Mouse (Mus musculus): Measurements from ENCODE around the gene Dync1i2. TPM values are rescaled to one million over a fixed set of nuclear protein-coding genes. Genes with fewer than 3 reads are reported as not detected.

Dync1i2 gene
- 184 and 211 TPM in 2 replicates for polyA plus RNA-seq (2015; fragmentation: Nextera tagmentation; extraction: Ambion mirVana)

GRCm38 (mm10) chr2:71211591-71212359, at the start of gene Dync1i2:
TSS of gene Dync1i2 (plus strand) at chr2:71211706.
- H3K4me3 ChIP-seq (replicated peaks), result peak within 1 kb of the TSS; percentile 94
- peak; percentile 100 for ATAC-seq
- WGBS, result under 1% methylated on average over 57 of the region's 57 CpGs
- H3K27ac ChIP-seq, result peak within 1 kb of the TSS; percentile 90
- H3K4me1 ChIP-seq (replicated peaks), result peaks cover 24% of the 10 kb centered on the region
- peaks cover 20% of the 10 kb centered on the region for H3K36me3 ChIP-seq
- H3K27me3 ChIP-seq, result no peaks in the 10 kb centered on the region
- peak within 1 kb of the TSS; percentile 94 for H3K9ac ChIP-seq (replicated peaks)
- H3K4me2 ChIP-seq (replicated peaks), result peak within 1 kb of the TSS; percentile 66
- H3K9me3 ChIP-seq, result no peaks in the 10 kb centered on the region

DNA sequence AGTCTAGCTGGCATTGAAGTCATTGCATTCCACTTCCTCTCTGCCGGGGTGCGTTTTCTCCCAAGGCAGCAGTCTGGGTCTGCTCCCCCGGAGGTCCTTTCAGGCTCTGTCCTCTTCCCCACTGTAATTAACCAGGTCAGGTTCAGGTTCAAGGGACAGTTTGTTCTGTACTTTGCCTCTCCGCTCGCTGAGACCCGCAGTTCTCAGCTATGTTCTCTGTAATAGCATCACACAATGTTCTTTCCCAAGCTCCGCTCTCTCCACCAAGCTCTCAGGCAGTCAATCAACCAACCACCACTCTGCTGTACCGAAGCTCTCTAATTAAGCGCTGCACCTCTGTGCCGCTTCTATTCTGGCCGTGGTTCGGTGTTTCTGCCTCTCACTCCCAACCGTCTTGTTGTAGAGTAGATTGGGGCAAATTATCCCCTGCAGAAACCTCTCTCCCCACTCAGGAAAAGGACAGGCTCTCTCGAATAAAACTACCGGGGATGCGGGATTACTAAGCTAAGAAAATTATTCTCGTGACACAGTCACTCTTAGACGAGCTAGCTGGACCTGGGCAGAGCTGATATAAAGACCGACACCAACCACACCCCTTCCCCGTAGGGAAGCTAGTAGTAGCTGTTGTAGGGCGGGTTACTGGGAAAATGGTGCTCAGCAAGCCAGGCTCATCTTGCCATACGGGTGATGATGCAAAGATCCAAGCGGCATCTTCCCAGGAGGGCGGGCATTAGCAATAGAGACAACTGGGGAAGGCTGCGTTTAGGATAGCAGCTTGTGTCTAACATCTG, 48.5 kb upstream of the Dync1i2 start:
- Histone ChIP-seq H3K9ac (replicated peaks) (no peak overlapping the region), H3K4me3 (replicated peaks) (no peak overlapping the region), H3K9me3 (no peaks in the 10 kb centered on the region), H3K27ac (no peak overlapping the region), H3K27me3 (no peaks in the 10 kb centered on the region), H3K4me1 (replicated peaks) (peaks cover 11% of the 10 kb centered on the region), H3K36me3 (no peaks in the 10 kb centered on the region), H3K4me2 (replicated peaks) (no peak overlapping the region)
- no peak for ATAC-seq
- 80% methylated on average over 25 of the region's 25 CpGs for WGBS

- Histone ChIP-seq H3K4me2 (replicated peaks) (no peak overlapping the region), H3K36me3 (no peaks in the 10 kb centered on the region), H3K4me3 (replicated peaks) (no peak overlapping the region), H3K4me1 (replicated peaks) (peaks cover 14% of the 10 kb centered on the region), H3K9me3 (no peaks in the 10 kb centered on the region), H3K27ac (no peak overlapping the region), H3K9ac (replicated peaks) (no peak overlapping the region), H3K27me3 (no peaks in the 10 kb centered on the region)
- ATAC-seq, result no peak
- WGBS, result 85% methylated on average over 4 of the region's 4 CpGs
Observed at GRCm38 (mm10) chr2:71167211-71167610, 44.3 kb upstream of the Dync1i2 start.

DNA sequence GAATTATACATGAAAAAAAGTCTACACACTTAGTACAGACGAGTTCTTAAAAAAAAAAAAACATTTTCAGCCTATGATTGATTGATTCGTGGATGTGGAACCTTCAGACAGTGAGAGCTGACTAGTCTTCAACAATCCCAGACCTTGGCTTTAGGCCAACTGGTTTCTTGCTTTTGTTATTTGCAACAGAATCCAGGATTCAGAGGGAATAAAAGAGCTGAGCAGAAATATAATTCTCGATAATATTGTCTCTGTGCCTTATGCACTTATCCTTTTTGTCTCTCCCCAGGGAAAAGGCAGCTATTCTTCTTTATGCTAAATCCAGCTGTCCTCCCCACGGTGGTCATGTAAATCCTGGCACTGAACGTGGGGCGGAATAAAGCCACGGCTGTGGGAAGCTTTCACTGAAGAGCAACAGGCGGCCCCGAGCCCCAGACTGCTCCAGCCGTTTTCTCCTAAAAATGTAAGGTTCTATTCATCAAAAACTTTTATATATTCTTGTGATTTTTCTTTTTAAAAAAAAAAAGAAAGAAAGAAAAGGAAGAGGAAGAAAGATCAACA, 43.0 kb upstream of the Dync1i2 start:
- WGBS, result 12% methylated on average over 10 of the region's 10 CpGs
- peaks cover 14% of the 10 kb centered on the region for H3K4me1 ChIP-seq (replicated peaks)
- H3K4me3 ChIP-seq (replicated peaks), result no peak overlapping the region
- no peaks in the 10 kb centered on the region for H3K36me3 ChIP-seq
- ATAC-seq, result peak; percentile 65
- H3K9me3 ChIP-seq, result no peaks in the 10 kb centered on the region
- peak overlapping the region; percentile 4 for H3K27ac ChIP-seq
- H3K4me2 ChIP-seq (replicated peaks), result no peak overlapping the region; the same call in 1 of the 2 replicates
- no peak overlapping the region for H3K9ac ChIP-seq (replicated peaks)
- H3K27me3 ChIP-seq, result no peaks in the 10 kb centered on the region

- no peak overlapping the region for H3K9ac ChIP-seq (replicated peaks)
- H3K27ac ChIP-seq, result no peak overlapping the region
- no peaks in the 10 kb centered on the region for H3K9me3 ChIP-seq
- H3K4me1 ChIP-seq (replicated peaks), result peaks cover 14% of the 10 kb centered on the region
- H3K4me2 ChIP-seq (replicated peaks), result no peak overlapping the region
- ATAC-seq, result no peak
- H3K36me3 ChIP-seq, result no peaks in the 10 kb centered on the region
- 54% methylated on average over 3 of the region's 3 CpGs for WGBS
- H3K27me3 ChIP-seq, result no peaks in the 10 kb centered on the region
- no peak overlapping the region for H3K4me3 ChIP-seq (replicated peaks)
Observed at GRCm38 (mm10) chr2:71173031-71173430, 38.5 kb upstream of the Dync1i2 start.

DNA sequence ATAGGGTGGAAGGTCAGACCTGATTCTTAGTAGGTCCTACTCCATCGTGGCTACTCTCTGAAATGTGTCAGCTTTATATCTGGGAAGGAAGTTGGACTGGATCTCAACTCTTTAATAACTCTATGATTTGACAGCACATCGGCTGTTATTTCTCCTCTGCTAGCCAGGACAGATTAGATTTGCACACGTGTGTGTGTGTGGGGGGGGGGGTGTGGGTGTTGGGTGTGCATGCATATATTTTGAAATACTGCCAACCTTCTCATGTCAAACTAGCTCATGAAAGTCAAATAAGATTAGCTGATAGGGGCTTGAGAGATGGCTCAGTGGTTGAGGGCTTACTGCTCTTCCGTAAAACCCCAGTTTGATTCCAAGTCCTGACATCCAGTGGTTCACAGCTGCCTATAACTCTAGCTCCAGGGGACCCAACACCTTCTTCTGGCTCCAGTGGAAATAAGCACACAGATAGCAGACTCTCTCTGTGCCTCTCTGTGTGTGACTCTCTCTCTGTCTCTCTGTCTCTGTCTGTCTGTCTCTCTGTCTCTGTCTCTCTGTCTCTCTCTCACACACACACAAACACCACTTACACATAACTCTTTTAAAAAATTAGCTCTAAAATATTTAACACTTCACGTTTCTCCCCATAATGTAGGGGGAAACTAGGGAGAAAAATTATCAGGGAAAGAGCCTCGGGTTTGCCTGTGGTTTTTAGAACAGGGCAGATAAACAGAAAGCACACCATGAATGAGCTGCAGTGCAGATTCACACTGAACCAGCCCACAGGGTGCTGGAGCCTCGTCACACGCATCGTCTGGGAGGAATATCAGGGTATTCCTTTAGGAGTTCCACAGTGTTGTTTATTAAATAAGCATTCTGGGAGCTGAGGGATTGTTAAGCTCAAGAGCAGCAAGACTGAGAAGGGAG, 34.9 kb upstream of the Dync1i2 start:
- ATAC-seq, result no peak
- H3K4me2 ChIP-seq (replicated peaks), result no peak overlapping the region
- H3K9ac ChIP-seq (replicated peaks), result no peak overlapping the region
- H3K9me3 ChIP-seq, result no peaks in the 10 kb centered on the region
- no peak overlapping the region for H3K27ac ChIP-seq
- H3K36me3 ChIP-seq, result no peaks in the 10 kb centered on the region
- no peak overlapping the region for H3K4me3 ChIP-seq (replicated peaks)
- 64% methylated on average over 9 of the region's 9 CpGs for WGBS
- H3K4me1 ChIP-seq (replicated peaks), result no peaks in the 10 kb centered on the region
- H3K27me3 ChIP-seq, result no peaks in the 10 kb centered on the region

- no peaks in the 10 kb centered on the region for H3K27me3 ChIP-seq
- WGBS, result 65% methylated on average over 1 of the region's 1 CpGs
- no peaks in the 10 kb centered on the region for H3K9me3 ChIP-seq
- no peak for ATAC-seq
- H3K4me3 ChIP-seq (replicated peaks), result no peak overlapping the region
- H3K27ac ChIP-seq, result no peak overlapping the region
- no peaks in the 10 kb centered on the region for H3K36me3 ChIP-seq
- H3K9ac ChIP-seq (replicated peaks), result no peak overlapping the region
- H3K4me2 ChIP-seq (replicated peaks), result no peak overlapping the region
- no peaks in the 10 kb centered on the region for H3K4me1 ChIP-seq (replicated peaks)
Observed at GRCm38 (mm10) chr2:71177250-71177615, 34.3 kb upstream of the Dync1i2 start.

GRCm38 (mm10) chr2:71177760-71178159, 33.7 kb upstream of the Dync1i2 start:
- WGBS, result 98% methylated on average over 1 of the region's 1 CpGs
- no peak overlapping the region for H3K27ac ChIP-seq
- ATAC-seq, result no peak
- no peaks in the 10 kb centered on the region for H3K4me1 ChIP-seq (replicated peaks)
- H3K4me3 ChIP-seq (replicated peaks), result no peak overlapping the region
- H3K9me3 ChIP-seq, result no peaks in the 10 kb centered on the region
- no peak overlapping the region for H3K9ac ChIP-seq (replicated peaks)
- H3K36me3 ChIP-seq, result no peaks in the 10 kb centered on the region
- no peaks in the 10 kb centered on the region for H3K27me3 ChIP-seq
- no peak overlapping the region for H3K4me2 ChIP-seq (replicated peaks)

DNA sequence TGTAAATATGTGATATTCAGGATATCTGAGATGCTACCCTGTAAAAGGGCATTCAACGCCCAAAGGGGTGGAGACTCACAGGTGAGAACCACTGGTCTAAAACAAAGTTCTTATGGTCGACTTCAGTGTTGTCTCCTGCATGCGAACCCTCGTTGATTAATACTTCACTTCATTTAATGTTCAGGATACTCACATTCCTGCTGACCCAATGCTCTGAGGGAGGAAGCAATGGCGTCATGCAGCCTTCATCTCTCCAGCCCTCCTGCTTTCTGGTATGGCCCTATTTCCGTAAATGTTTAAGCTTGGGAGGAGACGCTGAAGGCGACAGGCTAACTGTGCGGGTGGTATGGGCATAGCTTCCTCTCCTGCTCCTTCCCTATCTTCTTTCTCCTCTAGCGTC, 31.8 kb upstream of the Dync1i2 start:
- H3K4me1 ChIP-seq (replicated peaks), result no peaks in the 10 kb centered on the region
- H3K27ac ChIP-seq, result no peak overlapping the region
- H3K27me3 ChIP-seq, result no peaks in the 10 kb centered on the region
- H3K9me3 ChIP-seq, result no peaks in the 10 kb centered on the region
- H3K4me3 ChIP-seq (replicated peaks), result no peak overlapping the region
- no peak overlapping the region for H3K9ac ChIP-seq (replicated peaks)
- H3K36me3 ChIP-seq, result no peaks in the 10 kb centered on the region
- no peak overlapping the region for H3K4me2 ChIP-seq (replicated peaks)
- 94% methylated on average over 10 of the region's 10 CpGs for WGBS
- ATAC-seq, result no peak

DNA sequence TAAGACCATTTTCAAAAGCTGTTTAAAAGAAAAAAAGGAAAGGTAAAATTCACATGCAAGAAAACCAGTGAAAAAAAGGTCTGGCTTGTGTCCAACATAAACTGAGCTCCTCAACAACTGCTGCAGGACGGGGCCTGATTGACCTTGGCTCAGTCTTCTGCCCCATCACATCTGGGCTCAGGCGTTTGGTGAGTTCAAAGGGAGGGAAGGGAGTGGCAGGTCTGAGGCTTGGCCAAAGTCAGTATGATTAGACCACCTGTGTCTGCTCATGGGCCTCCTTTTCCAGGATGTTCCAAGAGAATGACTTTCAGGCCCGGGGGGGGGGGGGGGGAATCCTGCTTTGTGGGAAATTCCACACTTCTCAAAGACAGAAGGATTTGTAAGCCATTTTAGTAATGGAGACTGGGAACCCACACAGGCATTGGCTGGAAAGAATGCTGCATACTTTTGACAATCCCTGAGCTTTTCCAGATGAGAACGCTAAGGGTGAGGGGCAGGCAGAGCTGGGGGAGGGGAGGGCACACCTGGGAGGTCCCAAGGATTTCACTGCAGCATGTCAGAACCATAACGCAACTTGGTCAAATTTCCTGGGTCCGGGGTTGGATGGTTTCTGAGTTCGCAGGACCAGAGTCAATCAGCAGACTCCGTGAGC, 30.8 kb upstream of the Dync1i2 start:
- 64% methylated on average over 8 of the region's 8 CpGs for WGBS
- no peak overlapping the region for H3K4me3 ChIP-seq (replicated peaks)
- no peak overlapping the region for H3K27ac ChIP-seq
- no peaks in the 10 kb centered on the region for H3K36me3 ChIP-seq
- no peak overlapping the region for H3K4me2 ChIP-seq (replicated peaks)
- no peak for ATAC-seq
- H3K9ac ChIP-seq (replicated peaks), result no peak overlapping the region
- H3K4me1 ChIP-seq (replicated peaks), result no peaks in the 10 kb centered on the region
- H3K9me3 ChIP-seq, result no peaks in the 10 kb centered on the region
- H3K27me3 ChIP-seq, result no peaks in the 10 kb centered on the region

- 80% methylated on average over 3 of the region's 3 CpGs for WGBS
- peaks cover 24% of the 10 kb centered on the region for H3K4me1 ChIP-seq (replicated peaks)
- no peaks in the 10 kb centered on the region for H3K36me3 ChIP-seq
- H3K27ac ChIP-seq, result no peak overlapping the region
- no peak overlapping the region for H3K9ac ChIP-seq (replicated peaks)
- no peak for ATAC-seq
- H3K4me3 ChIP-seq (replicated peaks), result no peak overlapping the region
- no peak overlapping the region for H3K4me2 ChIP-seq (replicated peaks)
- no peaks in the 10 kb centered on the region for H3K27me3 ChIP-seq
- H3K9me3 ChIP-seq, result no peaks in the 10 kb centered on the region
Observed at GRCm38 (mm10) chr2:71187950-71188349, 23.6 kb upstream of the Dync1i2 start.

Measured in midbrain, embryonic 13.5 days (tissue).